Mouse (Mus musculus) brown adipose tissue, adult 24 weeks (tissue): ENCODE measurements around the gene Pwwp2a. TPM values are rescaled to one million over a fixed set of nuclear protein-coding genes. Genes with fewer than 3 reads are reported as not detected.

Experiments
- H3K27ac ChIP-seq: fragments of 200-500 bp; replicated peaks from 2 replicates; pipeline ENCODE4 v1.5.1; 2012; ENCODE audit warnings: low read depth, mild to moderate bottlenecking, low read length
- H3K4me1 ChIP-seq: fragments of 200-500 bp; 2 replicates; pipeline ENCODE4 v1.6.1; 2012; ENCODE audit warnings: low read length, mixed read lengths; ENCODE audit not compliant: control insufficient read depth, insufficient read depth, insufficient read length
- H3K4me3 ChIP-seq: fragments of 200-500 bp; 2 replicates; pipeline ENCODE4 v1.5.1; 2012; ENCODE audit warnings: low read depth, mild to moderate bottlenecking, low read length, moderate library complexity; ENCODE audit not compliant: insufficient read depth
- polyA plus RNA-seq: library from polyadenylated mRNA; stranded (reverse); fragments of >200 nt; gene quantifications from 2 replicates; pipeline ENCODE4 v1.2.4, GENCODE M21; 2012; ENCODE audit not compliant: missing spikeins, insufficient read depth, insufficient read length

The Pwwp2a gene
- polyA plus RNA-seq, 1 experiment = 7.6 TPM

- H3K4me3 ChIP-seq = peak overlapping the region; percentile 43
- H3K4me1 ChIP-seq = no peaks in the 10 kb centered on the region
- H3K27ac ChIP-seq = no peak overlapping the region
Measured at GRCm38 (mm10) chr11:43766922-43767648, 85.3 kb downstream of the Pwwp2a start.

DNA sequence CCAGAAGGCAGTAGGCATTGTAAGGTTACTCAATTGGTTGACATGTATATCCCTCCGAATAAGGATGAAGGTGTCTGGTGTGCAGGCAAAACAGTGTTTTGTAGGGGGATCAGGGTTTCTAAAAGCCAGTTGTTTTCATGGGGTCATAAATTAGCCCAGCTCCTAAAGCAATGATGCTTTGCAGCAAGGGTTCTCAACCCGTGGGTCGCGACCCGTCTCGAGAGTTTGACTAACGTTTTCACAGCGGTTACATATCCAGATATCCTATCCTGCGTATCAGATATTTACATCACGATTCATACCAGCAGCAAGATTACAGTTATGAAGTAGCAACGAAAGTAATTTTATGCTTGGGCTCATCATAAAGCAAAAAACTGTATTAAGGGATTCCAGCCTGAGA, 86.0 kb downstream of the Pwwp2a start:
- Histone ChIP-seq H3K4me3 (no peak overlapping the region), H3K27ac (no peak overlapping the region), H3K4me1 (no peaks in the 10 kb centered on the region)

GRCm38 (mm10) chr11:43770110-43770509, 88.3 kb downstream of the Pwwp2a start:
- H3K4me3 ChIP-seq = no peak overlapping the region
- no peaks in the 10 kb centered on the region for H3K4me1 ChIP-seq
- H3K27ac ChIP-seq = no peak overlapping the region

Other genes with a start within 250 kb of the Pwwp2a start
- 15.2 and 20.3 TPM in 2 replicates for gene Slu7, start 248.3 kb upstream of the Pwwp2a start, polyA plus RNA-seq
- 2.8 and 3.3 TPM in 2 replicates for gene C1qtnf2, start 207.7 kb upstream of the Pwwp2a start, polyA plus RNA-seq
- not detected in 2 replicates for gene Ccnjl, start 153.2 kb upstream of the Pwwp2a start, polyA plus RNA-seq
- gene 4933415A04Rik, start 95.0 kb upstream of the Pwwp2a start, polyA plus RNA-seq = not detected in 2 replicates
- not detected in 2 replicates for gene Fabp6, start 80.5 kb upstream of the Pwwp2a start, polyA plus RNA-seq
- 38.1 and 50.5 TPM in 2 replicates for gene Ttc1, start 66.0 kb downstream of the Pwwp2a start, polyA plus RNA-seq
- 0.79 TPM in 1 of 2 replicates, not detected in the other for gene Adra1b, start 219.2 kb downstream of the Pwwp2a start, polyA plus RNA-seq